Mouse (Mus musculus) naive thymus-derived CD4-positive, alpha-beta T cell, adult 2 months (primary cell): ENCODE results near the gene Krtap9-3.

Experiments
- DNase-seq: peaks from one replicate; pipeline ENCODE4 v3.0.0-alpha.2; 2011; ENCODE audit warnings: low read depth

The Krtap9-3 gene

GRCm38 (mm10) chr11:99566530-99566929, 31.4 kb downstream of the Krtap9-3 start, which contains the start of gene Krtap3-1:
Krtap3-1 (minus strand) TSS chr11:99566630.
- no peak for DNase-seq

- DNase-seq = no peak
These were observed 35.3 kb downstream of the Krtap9-3 start for GRCm38 (mm10) chr11:99562580-99562979.

DNA sequence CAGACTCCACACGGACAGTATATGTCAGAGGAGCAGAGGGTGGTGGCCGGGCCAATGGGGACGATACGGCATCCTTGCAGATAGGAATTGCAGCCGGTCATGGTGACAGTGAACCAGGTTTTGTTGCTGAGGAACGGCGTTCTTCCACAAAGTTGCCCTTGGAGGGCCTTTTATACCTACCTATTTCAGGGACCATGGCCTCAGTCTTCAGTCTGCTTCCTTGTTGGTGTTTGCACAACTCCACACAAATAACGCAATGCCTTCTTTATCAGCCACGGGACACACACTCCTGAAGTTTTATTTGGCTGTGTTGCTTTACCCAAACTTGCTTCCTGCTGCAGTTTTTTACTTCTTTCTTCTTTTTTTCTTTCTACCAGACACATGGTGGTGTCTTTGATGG, 38.5 kb downstream of the Krtap9-3 start, which contains the start of gene Gm11939:
Gene Gm11939 (minus strand): TSS at position 101 of the 400 bp plus-strand sequence.
- DNase-seq = no peak

DNA sequence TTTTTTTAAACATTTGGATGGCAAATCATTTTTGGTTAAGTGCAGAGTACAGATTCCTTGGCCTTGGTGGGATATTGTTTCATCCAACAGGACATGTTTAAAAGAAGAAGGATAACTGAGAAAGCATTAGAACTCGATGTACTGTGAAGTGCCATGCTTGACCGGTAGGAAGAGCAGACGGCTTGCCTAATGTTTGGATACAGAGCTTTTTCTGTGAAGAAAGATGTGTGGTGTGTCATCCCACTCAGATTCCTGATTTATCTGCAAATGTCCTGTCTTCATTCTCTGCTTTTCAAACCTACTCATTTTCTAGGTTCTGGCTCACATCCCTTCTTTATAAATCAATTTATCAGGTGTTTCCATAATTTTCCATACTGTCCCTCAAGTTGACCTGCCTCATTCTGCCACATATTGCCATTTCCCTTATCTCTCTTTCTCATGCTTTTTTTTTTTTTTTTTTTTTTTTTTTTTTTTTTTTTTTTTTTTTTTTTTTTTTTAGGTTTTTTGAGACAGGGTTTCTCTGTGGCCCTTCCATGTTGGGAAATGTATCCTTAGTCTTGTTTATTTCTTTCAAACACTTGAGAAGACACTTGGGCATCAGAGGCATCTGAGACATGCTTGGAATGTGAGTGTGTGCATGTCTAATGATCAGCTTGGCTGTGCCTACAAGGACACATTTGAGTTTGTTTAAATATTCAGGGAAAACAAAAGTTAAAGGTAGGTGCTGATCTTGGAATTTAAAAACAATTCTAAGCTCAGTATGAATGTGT, 39.7 kb downstream of the Krtap9-3 start:
- DNase-seq = no peak

- DNase-seq = no peak
These were observed 41.2 kb downstream of the Krtap9-3 start, which contains the start of gene Krtap3-2 for GRCm38 (mm10) chr11:99556753-99557152. Krtap3-2 (minus strand) TSS chr11:99556853.

DNA sequence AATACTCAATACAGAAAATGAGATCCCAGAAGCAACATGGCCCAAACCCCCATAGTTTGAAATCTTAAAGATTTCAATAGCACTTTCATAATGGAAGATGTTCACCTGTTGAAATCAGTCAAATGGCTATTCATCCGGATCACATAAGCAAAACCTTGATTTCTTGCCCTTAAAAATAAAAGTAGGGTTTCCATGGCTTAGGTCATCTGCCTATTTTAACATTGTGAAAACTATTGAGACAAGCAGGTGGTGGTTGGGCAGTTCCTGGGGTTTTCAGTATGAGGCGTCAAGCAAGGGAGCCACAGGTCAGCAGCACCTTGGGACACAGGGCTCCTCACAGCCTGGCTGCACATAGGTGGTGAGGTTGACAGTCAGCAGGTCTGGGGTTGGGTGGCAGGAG, 41.7 kb downstream of the Krtap9-3 start:
- DNase-seq = no peak

- no peak for DNase-seq
These were observed 47.1 kb downstream of the Krtap9-3 start, which contains the start of gene Krtap3-3 for GRCm38 (mm10) chr11:99550765-99551164. Krtap3-3 (minus strand) TSS chr11:99550865.

DNA sequence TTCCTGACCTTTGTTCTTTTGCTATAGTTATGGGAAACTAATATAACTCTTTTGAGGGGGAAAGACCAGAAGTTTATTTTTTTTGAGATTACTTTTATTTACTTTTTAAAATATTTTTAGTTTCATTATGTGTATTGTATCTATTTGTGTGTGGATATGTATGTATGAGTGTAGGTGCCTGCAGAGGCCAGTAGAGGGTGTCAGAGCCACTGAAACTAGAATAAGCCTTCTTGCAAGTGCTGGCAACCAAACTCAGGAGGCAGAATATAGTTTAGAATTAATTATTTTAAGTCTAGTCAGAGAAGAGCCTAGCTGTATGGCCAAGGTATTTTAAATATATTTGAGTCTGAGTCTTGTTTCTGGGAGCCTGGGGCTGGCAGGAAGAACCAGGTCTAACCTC, 50.0 kb downstream of the Krtap9-3 start:
- DNase-seq = no peak
